Mouse (Mus musculus): ENCODE results near the gene Nfia. TPM values are rescaled to one million over a fixed set of nuclear protein-coding genes. Genes with fewer than 3 reads are reported as not detected.

Nfia gene
- polyA plus RNA-seq, 1 experiment from 2014 or later: 17.0 TPM

DNA sequence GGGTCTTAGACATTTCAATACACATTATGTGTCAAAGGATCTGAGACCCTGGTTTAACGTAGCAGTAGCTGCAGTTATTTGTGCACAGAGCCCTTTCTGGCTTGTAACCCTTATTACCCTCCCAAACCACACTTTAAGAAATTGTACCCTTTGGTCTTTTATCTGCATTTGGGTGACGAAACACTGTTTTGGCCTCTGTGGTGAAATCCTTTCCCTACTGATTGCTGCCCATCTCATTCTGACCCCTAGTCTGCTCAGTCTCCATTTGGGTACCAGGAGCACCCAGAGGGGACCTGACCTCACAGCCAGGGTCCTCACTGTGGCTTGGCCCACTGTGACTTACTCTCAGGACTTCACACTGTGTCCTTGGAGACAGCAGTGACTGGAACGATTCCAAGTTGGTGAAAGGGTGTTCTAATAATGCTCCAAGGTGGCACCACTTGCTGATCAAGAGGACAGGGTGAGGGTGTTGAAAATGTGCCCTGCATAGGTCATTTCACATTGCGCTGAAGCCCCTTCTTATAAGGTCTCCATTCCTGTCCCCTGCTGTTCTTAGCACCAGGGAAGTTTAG, 136.1 kb downstream of the Nfia start:
- H3K27me3 ChIP-seq (replicated peaks; ENCODE audit: low read depth, poor library complexity, severe bottlenecking): no peaks in the 10 kb centered on the region
- WGBS: 86% methylated on average over 4 of the region's 4 CpGs
- H3K4me1 ChIP-seq: 0 out of 2 replicates have a peak, but pooled peaks cover 3% of the 10 kb centered on the region
- no peak for DNase-seq (ENCODE audit: low spot score)
- H3K4me3 ChIP-seq: no peak overlapping the region
- H3K9me3 ChIP-seq: no peaks in the 10 kb centered on the region
- H3K27ac ChIP-seq (replicated peaks): no peak overlapping the region
- no peaks in the 10 kb centered on the region for H3K36me3 ChIP-seq (replicated peaks)

DNA sequence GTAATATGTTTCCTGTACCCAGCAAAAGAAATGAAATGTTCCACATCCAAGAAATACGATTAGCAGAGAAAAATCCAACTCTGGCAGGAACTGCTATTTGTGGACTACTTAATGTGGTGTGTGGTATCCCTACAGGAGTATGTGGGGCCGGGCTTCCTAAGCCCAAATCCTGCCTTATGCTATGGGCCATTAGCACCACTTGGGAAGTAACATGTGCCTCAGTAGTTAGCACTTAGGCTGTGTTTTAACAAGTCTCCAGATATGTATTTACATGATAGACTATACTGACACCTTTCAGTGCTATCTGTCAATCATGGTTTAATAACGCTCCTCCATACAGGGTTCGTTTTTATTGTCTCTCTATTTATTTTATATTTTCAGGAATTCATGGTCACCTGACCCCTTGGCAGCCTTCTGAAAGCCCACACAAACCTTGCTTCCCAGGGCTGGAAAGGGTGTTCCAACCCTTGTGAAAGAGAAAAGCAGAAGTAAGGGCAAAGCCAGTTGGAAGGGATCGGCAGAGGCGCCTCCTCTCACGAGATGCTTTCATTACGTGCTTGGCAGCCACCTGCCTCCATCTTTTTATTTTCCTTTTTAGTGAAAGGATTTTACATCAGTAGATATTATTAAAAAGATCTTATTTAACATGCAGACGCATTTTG, 137.7 kb downstream of the Nfia start:
- Histone ChIP-seq H3K27me3 (replicated peaks; ENCODE audit: low read depth, poor library complexity, severe bottlenecking) (no peaks in the 10 kb centered on the region), H3K4me3 (no peak overlapping the region), H3K9me3 (no peaks in the 10 kb centered on the region), H3K27ac (replicated peaks) (no peak overlapping the region), H3K4me1 (0 out of 2 replicates have a peak, but pooled peaks cover 3% of the 10 kb centered on the region), H3K36me3 (replicated peaks) (no peaks in the 10 kb centered on the region)
- 92% methylated on average over 9 of the region's 9 CpGs for WGBS
- no peak for DNase-seq (ENCODE audit: low spot score)

DNA sequence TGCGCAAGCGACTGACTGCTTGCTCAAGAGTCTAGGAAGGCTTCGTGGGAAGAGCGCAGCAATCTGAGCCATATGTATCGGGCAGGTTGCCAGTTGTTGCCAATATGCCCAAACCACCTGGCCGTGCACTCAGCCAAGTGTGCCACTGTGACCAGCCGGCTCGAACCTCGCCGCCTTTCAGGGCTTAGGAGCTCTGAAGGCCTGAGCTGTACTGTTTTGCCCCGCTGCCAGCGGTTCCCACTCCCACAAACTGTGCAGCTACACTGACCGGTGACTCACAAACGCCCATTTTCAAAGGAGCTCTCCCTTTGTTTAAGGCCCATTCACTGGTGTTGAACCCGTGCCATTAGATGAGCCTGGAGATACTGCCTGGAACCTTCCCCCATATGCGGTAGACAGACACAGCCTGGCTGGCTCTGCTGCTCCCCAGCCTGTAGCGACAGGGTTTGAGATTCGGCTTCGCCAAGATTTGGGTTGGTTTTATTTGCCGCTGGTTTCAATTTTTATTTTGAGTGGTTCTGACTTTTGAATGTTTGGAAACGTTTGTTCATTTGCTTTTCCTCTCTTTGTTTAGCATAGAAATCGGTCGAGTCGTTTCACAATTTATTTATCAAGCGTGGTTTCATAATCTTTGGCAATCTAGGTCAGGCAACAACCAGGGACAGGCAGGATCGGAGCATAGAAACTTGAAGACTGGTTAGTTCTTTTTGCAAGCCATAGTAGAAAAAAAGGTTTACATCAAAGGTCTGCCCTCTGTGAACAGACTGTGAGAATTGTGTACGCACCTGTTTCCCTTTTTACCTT, 138.4 kb downstream of the Nfia start:
- H3K4me1 ChIP-seq: 0 out of 2 replicates have a peak, but pooled peaks cover 3% of the 10 kb centered on the region
- H3K27ac ChIP-seq (replicated peaks): no peak overlapping the region
- 91% methylated on average over 27 of the region's 27 CpGs for WGBS
- no peaks in the 10 kb centered on the region for H3K36me3 ChIP-seq (replicated peaks)
- H3K27me3 ChIP-seq (replicated peaks; ENCODE audit: low read depth, poor library complexity, severe bottlenecking): no peaks in the 10 kb centered on the region
- no peak for DNase-seq (ENCODE audit: low spot score)
- H3K9me3 ChIP-seq: no peaks in the 10 kb centered on the region
- no peak overlapping the region for H3K4me3 ChIP-seq

DNA sequence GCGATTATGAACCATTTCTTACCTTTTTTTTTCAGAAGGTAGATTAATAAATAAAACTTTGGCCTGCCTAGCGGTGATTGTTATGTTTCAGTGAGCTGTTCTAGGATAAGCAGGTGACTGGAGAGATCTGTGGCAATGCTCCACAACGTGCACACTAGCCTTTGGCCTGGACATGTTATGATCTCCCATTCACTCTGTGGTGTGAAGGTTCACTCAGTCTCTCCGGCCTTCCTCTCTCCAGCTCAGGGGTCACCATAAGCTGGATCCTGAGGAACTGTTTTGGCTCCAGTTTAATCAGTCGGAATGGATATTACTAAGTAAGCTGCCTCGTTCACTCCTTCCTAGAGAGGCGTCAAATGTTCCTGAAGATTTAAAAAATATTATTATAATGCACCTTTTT, 139.2 kb downstream of the Nfia start:
- H3K4me1 ChIP-seq: no peaks in the 10 kb centered on the region
- no peak for DNase-seq (ENCODE audit: low spot score)
- H3K9me3 ChIP-seq: no peaks in the 10 kb centered on the region
- no peaks in the 10 kb centered on the region for H3K36me3 ChIP-seq (replicated peaks)
- H3K27me3 ChIP-seq (replicated peaks; ENCODE audit: low read depth, poor library complexity, severe bottlenecking): no peaks in the 10 kb centered on the region
- WGBS: 90% methylated on average over 7 of the region's 7 CpGs
- no peak overlapping the region for H3K27ac ChIP-seq (replicated peaks)
- no peak overlapping the region for H3K4me3 ChIP-seq

DNA sequence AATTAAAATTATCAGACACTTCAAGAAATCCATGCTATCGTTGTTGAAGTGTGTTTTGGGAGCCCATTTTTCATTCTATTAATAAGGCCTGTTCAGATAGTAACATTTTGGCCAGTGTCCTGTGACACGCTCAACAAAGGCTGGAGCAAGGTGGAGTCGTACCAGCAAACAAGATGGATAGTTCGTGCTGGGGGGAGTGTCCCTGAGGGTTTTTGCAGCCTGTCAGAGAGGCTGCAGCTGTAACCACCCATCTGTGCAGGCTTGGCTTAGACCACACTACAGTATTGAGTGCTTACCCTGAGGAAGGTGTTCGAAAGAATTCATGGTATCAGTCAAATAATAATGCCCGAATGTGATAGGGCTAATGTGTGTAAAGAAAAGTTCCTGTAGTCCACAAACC, 139.6 kb downstream of the Nfia start:
- no peak overlapping the region for H3K27ac ChIP-seq (replicated peaks)
- no peaks in the 10 kb centered on the region for H3K9me3 ChIP-seq
- no peaks in the 10 kb centered on the region for H3K27me3 ChIP-seq (replicated peaks; ENCODE audit: low read depth, poor library complexity, severe bottlenecking)
- DNase-seq (ENCODE audit: low spot score): no peak
- no peak overlapping the region for H3K4me3 ChIP-seq
- H3K4me1 ChIP-seq: no peaks in the 10 kb centered on the region
- H3K36me3 ChIP-seq (replicated peaks): no peaks in the 10 kb centered on the region
- WGBS: 87% methylated on average over 6 of the region's 6 CpGs

DNA sequence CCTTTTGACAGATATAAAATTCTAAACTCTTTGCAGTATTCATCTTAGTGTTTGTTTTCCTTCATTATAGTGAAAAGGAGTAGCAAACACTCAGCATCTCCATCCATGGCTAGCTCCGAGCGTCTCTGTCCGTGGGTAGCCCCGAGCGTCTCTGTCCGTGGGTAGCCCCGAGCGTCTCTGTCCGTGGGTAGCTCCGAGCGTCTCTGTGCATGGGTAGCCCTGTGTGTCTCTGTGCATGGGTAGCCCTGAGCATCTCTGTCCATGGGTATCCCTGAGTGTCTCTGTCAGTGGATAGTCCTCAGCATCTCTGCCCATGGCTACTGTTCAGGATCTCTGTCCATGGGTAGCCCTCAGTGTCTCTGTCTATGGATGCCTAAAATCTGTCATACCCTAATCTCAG, 140.0 kb downstream of the Nfia start:
- Histone ChIP-seq H3K9me3 (no peaks in the 10 kb centered on the region), H3K4me3 (no peak overlapping the region), H3K27me3 (replicated peaks; ENCODE audit: low read depth, poor library complexity, severe bottlenecking) (no peaks in the 10 kb centered on the region), H3K36me3 (replicated peaks) (no peaks in the 10 kb centered on the region), H3K27ac (replicated peaks) (no peak overlapping the region), H3K4me1 (peaks cover 2% of the 10 kb centered on the region)
- DNase-seq (ENCODE audit: low spot score): no peak
- 93% methylated on average over 11 of the region's 11 CpGs for whole genome bisulfite sequencing

DNA sequence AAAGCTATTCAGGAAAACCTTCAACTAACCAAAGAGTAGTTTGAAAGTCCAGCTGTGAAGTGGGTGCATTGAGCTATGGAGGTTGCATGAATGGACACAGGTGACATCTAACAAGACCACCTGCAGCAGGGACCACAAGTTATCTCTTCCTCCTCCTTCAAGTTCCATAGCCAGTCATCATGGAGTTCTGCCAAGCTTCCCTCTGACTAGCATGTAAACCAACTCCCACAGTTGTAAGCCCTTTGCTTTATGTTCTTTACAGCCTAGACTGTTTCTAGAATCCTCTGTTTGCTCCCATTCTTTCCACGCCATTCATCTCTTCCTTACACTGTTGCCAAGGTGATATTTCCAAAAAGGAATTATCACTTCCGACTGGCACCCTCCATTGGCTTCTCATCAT, 141.8 kb downstream of the Nfia start:
- H3K4me1 ChIP-seq: peaks cover 8% of the 10 kb centered on the region
- no peaks in the 10 kb centered on the region for H3K36me3 ChIP-seq (replicated peaks)
- H3K4me3 ChIP-seq: no peak overlapping the region
- no peaks in the 10 kb centered on the region for H3K9me3 ChIP-seq
- H3K27me3 ChIP-seq (replicated peaks; ENCODE audit: low read depth, poor library complexity, severe bottlenecking): no peaks in the 10 kb centered on the region
- WGBS: 95% methylated on average over 2 of the region's 2 CpGs
- H3K27ac ChIP-seq (replicated peaks): no peak overlapping the region
- DNase-seq (ENCODE audit: low spot score): no peak

DNA sequence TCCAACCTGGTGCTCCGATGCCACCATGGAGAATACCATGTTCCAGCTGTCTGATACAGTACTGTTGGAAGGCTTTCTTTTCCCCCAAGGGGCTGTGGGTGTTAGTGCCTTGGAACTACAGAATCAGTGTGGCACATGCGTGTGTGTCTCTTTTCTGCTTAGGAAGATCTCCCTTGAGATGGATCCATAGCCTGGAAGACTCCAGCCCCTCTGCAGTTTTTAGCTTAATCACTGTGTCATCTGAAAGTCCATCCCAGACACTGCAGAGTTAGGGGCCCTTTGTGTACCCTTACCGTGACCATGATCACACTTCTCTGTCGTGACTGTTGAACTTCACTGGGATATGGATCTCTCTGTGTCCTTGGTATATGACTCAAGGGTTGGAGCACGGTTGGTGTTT, 142.2 kb downstream of the Nfia start:
- no peak for DNase-seq (ENCODE audit: low spot score)
- no peaks in the 10 kb centered on the region for H3K36me3 ChIP-seq (replicated peaks)
- 92% methylated on average over 5 of the region's 5 CpGs for WGBS
- peaks cover 8% of the 10 kb centered on the region for H3K4me1 ChIP-seq
- H3K27me3 ChIP-seq (replicated peaks; ENCODE audit: low read depth, poor library complexity, severe bottlenecking): no peaks in the 10 kb centered on the region
- no peaks in the 10 kb centered on the region for H3K9me3 ChIP-seq
- no peak overlapping the region for H3K27ac ChIP-seq (replicated peaks)
- H3K4me3 ChIP-seq: no peak overlapping the region

DNA sequence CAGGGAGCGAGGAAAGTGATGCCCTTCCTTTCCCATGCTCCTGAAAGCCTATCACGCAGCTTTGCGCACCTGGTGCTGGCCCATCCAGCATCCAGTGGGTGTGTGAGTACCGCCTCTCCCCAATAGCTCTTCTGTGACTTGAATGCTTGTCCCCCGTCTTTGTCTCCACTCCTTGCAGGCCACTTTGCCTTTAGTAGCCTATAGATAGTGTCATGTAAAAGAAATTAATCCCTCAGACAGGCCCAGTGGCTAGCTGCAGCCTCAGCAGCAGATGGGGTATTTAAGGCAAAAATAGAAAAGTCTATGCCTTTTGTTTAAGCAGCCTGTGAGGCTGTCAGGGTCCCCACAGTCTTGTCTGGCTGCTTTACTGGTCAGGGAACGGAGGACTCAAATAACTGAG, 145.0 kb downstream of the Nfia start:
- no peak overlapping the region for H3K4me3 ChIP-seq
- H3K27me3 ChIP-seq (replicated peaks; ENCODE audit: low read depth, poor library complexity, severe bottlenecking): no peaks in the 10 kb centered on the region
- WGBS: 69% methylated on average over 6 of the region's 6 CpGs
- H3K9me3 ChIP-seq: no peaks in the 10 kb centered on the region
- no peaks in the 10 kb centered on the region for H3K36me3 ChIP-seq (replicated peaks)
- DNase-seq (ENCODE audit: low spot score): no peak
- peaks cover 14% of the 10 kb centered on the region for H3K4me1 ChIP-seq
- H3K27ac ChIP-seq (replicated peaks): no peak overlapping the region

DNA sequence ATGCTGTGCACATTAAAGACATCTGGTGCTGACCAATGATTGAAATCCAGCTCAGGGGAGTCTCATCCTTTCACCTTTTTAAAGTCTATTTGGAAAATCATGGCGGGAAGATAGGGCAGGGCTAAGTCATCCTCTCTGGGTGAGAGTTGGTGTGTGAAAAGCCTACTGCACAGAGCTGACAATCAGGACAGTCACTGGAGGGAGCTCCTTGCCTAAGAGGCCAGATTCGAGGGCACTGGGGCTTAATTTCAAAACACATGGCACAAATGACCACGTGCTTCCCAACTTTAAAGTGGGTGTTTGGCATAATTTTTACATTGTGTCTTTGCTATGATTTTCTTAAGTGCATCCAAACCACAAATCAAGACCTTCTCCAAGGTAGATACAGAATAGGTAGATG, 146.1 kb downstream of the Nfia start:
- no peaks in the 10 kb centered on the region for H3K9me3 ChIP-seq
- no peak overlapping the region for H3K4me3 ChIP-seq
- 60% methylated on average over 3 of the region's 3 CpGs for WGBS
- H3K4me1 ChIP-seq: peaks cover 14% of the 10 kb centered on the region
- H3K27ac ChIP-seq (replicated peaks): no peak overlapping the region
- no peaks in the 10 kb centered on the region for H3K27me3 ChIP-seq (replicated peaks; ENCODE audit: low read depth, poor library complexity, severe bottlenecking)
- H3K36me3 ChIP-seq (replicated peaks): no peaks in the 10 kb centered on the region
- DNase-seq (ENCODE audit: low spot score): no peak

DNA sequence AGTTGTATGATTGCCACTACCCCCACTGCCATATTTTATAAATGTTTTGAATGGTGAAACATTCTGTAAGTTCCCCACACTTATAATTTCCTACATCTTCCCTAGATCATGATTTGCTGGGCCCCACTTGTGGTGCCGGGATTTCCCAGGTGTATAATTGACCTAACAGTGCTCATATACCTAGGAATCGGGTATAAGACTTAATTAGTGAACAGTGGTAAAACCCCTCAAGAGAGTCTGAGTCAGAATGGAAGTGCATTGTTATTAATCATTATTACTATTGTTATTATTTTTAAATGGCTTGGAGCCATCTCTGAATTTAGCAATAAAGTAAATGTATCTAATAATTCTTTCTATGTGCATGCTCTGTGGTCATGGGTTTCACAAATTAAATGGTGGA, 147.2 kb downstream of the Nfia start:
- 77% methylated on average over 2 of the region's 2 CpGs for WGBS
- no peak for DNase-seq (ENCODE audit: low spot score)

DNA sequence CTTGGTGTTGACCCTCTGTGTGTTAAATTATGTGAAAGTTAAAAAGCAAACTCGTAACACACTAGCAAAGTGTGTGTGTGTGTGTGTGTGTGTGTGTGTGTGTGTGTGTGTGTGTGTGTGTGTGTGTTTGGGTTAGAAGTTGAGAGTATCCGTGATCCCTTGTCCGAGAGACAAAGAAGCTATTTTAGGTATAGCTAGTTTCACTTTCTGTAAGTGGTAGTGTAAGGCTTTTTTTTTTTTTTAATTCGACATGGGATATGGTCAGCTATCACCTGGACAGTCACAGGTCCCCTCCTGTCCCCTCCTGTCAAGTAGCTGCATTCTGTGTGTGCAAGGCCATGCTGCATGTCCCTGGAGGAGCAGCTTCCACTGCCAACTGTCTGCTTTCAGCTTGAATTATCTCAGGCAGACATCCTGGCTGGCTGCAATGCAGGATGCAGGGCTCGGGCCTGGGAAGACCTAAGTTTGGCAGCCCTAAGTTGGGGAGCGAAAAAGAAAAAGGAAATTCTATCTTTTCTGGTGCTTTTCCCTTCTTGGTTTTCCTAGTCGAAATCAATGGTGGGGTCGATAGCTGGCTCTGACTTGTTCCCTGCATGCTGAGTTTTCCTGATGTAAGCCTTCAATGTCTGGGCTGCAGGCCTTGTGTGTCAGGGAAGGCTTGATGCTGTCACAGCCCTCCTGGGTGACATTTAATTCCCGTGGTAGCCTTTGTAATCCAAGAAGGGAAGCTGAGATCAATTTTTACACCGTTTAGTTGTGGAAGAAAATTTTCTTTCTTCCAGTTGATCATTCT, 147.9 kb downstream of the Nfia start:
- H3K4me1 ChIP-seq: peaks cover 14% of the 10 kb centered on the region
- H3K36me3 ChIP-seq (replicated peaks): no peaks in the 10 kb centered on the region
- no peak overlapping the region for H3K4me3 ChIP-seq
- 0 out of 2 replicates have a peak overlapping the region, but pooled peaks have one; percentile 4 for H3K27ac ChIP-seq (replicated peaks)
- H3K9me3 ChIP-seq: no peaks in the 10 kb centered on the region
- no peaks in the 10 kb centered on the region for H3K27me3 ChIP-seq (replicated peaks; ENCODE audit: low read depth, poor library complexity, severe bottlenecking)
- no peak for DNase-seq (ENCODE audit: low spot score)
- WGBS: 67% methylated on average over 10 of the region's 10 CpGs

More for the DNA sequence above, 147.2 kb downstream of the Nfia start:
- H3K27me3 ChIP-seq (replicated peaks; ENCODE audit: low read depth, poor library complexity, severe bottlenecking): no peaks in the 10 kb centered on the region
- peaks cover 14% of the 10 kb centered on the region for H3K4me1 ChIP-seq
- H3K9me3 ChIP-seq: no peaks in the 10 kb centered on the region
- no peak overlapping the region for H3K27ac ChIP-seq (replicated peaks)
- no peak overlapping the region for H3K4me3 ChIP-seq
- no peaks in the 10 kb centered on the region for H3K36me3 ChIP-seq (replicated peaks)

Data from embryonic facial prominence, embryonic 10.5 days (tissue).